Mouse (Mus musculus) thymus, postnatal 10 days (tissue): ENCODE data around the gene Slmap.
"Not testable (repeated sequence)": the region's sequence is repeated elsewhere in the genome, so short reads cannot be mapped to it uniquely, and the experiment has no call there.

Source experiments
- DNase-seq, 2 experiments: peaks; one replicate each; pipeline ENCODE4 v3.0.0; 2021; ENCODE audit warnings: low spot score in 2 of 2

The Slmap gene

GRCm38 (mm10) chr14:26534757-26535479 lies at the start of gene Slmap:
Gene Slmap, minus strand, starts transcription at chr14:26534931.
- peak; percentile 97 to 98 for DNase-seq

- no peak for DNase-seq
These were observed 48.9 kb upstream of the Slmap start for GRCm38 (mm10) chr14:26583645-26584044.

DNA sequence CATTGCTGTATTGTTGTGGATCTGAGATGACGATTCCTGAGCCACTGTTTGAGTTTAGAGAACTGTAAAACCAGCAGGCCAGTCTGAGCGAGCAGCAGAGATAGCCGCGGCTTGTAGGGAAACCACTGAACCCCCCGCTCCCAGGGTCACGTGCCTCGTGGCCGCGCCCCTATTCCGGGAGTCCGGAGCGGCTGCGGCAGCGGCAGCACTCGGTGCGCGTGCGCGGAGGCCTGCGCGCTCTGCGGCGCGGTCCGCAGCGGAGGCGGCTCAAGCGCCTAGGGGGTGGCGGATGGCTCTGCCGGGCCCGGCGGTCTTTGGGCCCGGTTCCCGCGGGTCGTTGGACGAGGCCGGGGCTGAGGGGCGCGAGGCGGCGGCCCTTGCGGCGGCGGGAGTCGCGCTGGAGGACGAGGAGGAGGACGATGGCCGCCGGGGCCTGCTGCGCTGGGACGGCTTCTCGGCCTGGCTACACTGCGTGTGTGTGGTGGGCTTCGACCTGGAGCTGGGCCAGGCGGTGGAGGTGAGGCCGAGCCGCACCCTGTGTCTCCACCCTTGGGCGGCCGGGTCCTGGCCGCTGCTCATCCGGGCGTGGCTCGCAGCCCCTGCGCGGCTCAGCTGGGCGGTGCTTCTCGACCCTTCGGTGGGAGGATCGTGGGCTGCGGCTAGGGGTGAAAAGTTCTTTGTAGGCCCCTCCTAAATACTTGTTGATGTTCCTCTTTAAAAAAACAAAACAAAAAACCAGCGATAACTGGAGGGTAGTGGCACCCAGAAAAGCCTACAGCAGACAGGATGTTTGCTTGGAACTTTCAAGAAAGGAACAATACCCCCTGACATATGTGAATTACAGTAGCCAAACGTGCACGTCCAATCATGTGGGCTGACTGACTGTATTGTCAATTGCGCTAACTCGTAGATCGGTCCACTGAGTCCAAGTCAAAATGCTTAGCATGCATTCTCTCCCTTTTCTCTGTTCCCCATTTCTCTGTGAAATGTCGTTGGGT lies 44.9 kb upstream of the Slmap start:
- peak; percentile 77 to 81 for DNase-seq

GRCm38 (mm10) chr14:26578791-26579191 lies 44.1 kb upstream of the Slmap start:
- no peak for DNase-seq

DNA sequence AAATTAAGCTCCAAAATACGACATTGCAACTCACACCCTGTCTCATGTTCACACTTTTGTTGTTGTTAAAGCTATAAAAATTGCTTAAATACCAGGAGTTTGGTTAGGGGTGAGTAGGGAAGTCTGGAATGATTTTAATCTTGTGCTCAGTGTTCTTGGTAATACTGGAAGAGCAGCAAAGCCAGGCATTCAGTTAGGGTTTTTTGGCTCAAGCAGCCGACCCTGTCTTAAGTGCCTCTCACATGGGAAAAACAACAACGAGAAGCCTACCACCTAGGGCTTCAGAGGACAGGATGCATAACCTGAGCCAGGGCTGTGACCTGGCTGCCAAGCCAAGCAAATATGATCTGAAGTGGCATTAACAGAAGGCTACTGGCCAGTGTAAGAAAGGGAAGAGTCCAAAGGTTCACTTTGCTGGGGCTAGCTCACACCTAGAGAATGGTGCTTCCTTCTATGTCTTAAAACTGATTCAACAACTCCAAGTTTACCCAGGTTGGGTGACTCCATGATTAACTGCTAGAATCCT lies 41.6 kb upstream of the Slmap start:
- no peak for DNase-seq

- not testable (repeated sequence) for DNase-seq
These were observed 38.8 kb upstream of the Slmap start, which contains the start of gene Dennd6a for GRCm38 (mm10) chr14:26573556-26573955. Gene Dennd6a, plus strand, starts transcription at chr14:26573856.

- no peak for DNase-seq
These were observed 37.4 kb upstream of the Slmap start for GRCm38 (mm10) chr14:26571951-26572675.

DNA sequence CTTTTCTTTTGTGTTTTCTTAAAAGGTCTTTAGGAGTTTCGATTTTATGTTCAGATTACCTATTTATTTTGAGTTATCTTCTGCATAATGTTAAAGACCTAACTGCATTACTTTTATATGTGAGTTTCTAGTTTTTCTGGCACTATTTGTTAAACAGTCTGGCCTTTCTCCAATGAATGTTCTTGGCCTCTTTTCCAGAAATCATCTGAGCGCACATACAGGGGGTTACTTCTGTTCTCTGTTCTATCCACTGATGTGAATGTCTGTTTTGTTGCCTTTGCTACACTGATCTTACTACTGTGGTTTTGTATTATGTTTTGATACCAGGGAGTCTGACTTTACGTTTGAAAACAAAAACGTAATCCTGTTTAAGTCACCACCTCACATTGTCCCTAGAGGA lies 35.1 kb upstream of the Slmap start:
- DNase-seq, result no peak

GRCm38 (mm10) chr14:26562247-26562646 lies 27.5 kb upstream of the Slmap start:
- DNase-seq, result no peak

DNA sequence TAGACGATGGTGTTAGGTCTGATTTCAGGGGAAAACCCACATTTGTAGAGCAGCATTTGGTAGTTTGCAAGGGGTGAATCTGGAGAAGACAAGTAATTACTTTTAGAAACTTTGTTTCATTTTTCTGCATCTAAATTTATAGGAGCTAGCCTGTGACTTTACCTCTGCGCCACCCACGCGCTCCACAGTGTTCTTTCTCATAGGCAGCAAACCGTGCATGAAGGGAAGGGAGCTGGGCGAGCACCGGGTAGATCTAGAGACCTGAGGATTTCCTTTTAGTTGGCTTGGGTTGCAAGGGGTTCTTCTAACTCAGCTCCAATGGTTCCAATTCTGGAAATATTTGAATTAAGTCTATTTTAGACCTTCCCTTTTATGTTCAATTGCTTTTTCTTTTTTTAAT lies 23.8 kb upstream of the Slmap start:
- no peak for DNase-seq

DNA sequence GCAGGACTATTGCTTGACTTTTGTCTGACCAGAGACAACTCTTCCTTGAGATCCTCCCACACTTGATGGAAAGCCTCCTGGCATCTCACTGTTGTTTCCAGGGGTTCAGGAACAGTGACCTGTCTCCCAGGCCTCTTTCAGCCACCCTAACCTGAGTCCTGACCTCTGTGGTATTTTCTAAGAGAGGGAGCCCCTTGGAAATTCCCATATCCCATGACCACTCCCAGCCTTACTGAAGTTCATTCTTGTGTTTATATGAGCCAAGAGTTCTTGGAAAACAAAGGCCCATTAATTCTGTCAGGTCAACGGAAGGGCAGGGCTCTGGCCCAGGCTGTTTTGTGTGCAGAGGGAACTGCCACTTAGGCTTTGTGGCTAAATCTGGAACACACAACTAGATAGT lies 22.9 kb upstream of the Slmap start:
- no peak for DNase-seq

DNA sequence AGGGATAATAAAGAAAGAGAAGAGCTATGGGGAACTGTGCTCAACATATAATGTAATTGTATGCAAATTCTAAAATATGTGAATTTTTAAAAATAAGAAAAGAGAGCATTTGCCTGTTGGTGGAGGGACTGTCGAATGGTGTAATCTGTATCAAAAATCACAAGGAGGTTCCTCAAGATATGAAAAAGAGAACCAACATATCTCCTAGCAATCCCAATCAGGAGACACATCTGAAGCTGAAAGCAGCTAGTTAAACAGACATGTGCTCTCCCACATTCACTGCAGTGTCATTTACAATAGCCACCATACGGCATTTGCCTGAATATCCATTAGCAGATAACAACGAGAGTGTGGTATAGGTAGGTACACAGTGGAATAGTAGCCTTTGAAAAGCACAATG lies 18.1 kb upstream of the Slmap start:
- DNase-seq, result no peak

- DNase-seq, result no peak
These were observed 17.7 kb upstream of the Slmap start for GRCm38 (mm10) chr14:26552441-26552840.

DNA sequence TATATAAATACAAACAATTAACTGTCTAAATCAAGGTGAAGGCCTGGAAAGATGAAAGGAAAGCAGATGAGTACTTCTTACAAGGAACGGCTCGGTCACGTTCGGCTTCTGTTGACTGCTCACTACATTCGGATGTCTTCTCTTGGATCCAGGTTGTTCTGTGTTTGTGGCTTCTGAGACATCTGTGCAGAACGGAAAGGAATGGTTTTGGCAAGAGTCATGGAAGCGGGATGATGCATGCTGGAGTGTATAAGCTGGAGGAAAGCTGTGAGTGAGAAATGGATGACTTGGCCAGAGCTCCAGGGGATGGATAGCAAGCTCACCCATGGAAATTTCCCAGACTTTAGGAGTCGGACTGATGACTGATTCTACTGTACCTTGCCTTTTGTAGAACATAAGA lies 16.0 kb upstream of the Slmap start:
- DNase-seq, result no peak

DNA sequence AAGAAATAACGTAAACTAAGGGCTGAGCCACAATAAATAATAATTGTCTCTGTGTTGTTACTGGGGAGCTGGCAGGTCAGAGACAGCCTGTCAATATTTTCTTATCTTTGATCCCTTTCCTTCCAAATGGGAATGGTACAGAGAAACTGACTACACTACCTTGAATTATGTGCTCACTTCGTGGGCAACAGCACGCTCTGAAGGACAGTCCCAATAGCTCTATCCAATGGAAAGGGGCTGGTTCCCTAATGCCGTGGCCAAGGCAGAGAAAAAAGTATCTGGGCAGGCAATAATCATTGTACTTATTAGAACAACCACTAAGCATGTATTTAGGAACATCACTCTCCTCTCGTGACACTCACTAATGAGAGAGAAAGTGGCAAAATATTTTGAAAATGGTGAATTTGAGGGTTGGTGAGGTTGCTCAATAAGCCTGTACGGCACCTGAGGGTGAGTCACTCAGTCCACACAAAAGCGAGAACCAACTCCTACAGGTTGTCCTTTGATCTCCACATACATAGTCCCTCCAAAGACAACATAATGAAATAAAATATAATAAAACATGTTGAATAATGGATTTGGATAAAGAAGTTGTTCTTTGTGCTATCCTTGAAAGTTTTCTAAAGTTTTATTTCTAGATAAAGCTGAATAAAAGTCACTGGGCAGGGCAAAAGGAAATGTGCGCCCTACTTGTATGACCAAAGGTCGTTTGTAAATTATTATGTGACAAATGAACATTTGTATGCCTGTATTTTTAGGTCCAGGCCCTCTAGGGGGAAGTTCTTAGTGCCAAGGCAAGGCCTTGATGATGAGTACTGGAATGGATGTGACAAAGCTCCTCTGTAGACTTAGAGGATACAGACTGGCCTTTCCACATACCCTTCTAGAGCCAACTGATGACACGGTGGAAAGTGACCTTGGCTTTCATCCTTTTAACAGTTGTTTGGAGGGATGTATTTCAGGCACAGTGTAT lies 13.1 kb upstream of the Slmap start:
- DNase-seq, result no peak

DNA sequence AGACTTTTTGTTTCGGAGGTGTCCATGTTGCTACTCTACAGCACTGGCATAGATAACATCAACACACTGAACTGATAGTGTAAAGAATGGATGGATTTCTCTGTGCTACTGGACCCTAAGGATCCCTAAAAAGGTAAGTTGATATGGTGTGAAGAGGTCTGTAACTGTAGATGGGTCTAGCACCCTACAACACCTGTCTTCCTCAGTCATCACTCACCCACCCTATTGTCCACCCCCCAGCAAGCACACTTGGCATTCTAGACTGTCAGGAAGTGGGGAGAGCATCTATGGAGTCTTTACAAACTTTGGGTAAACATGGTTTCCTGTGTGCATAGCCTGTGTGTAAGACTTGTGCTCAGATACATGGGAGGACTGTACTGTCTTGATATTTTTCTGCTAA lies 7.4 kb upstream of the Slmap start:
- DNase-seq, result no peak

DNA sequence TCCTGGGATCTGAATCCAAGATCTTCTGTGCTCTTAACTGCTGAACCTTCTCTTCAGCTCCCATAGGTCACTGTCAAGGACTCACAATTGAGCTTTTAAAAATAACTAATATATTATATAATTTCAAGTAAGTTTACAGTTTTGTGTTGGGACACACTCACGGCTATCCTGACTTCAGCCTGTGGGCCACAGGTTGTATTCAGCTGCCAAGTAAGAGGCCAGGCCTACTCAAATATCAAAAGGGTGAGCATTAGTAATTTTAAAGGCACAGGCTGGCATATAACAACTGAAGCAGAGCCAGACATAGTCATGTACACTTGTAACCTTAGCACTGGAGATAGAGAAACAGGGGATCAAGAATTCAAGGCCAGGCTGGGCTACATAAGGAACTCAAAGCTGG lies 5.8 kb upstream of the Slmap start:
- no peak for DNase-seq

GRCm38 (mm10) chr14:26539241-26539640 lies 4.5 kb upstream of the Slmap start:
- no peak for DNase-seq

DNA sequence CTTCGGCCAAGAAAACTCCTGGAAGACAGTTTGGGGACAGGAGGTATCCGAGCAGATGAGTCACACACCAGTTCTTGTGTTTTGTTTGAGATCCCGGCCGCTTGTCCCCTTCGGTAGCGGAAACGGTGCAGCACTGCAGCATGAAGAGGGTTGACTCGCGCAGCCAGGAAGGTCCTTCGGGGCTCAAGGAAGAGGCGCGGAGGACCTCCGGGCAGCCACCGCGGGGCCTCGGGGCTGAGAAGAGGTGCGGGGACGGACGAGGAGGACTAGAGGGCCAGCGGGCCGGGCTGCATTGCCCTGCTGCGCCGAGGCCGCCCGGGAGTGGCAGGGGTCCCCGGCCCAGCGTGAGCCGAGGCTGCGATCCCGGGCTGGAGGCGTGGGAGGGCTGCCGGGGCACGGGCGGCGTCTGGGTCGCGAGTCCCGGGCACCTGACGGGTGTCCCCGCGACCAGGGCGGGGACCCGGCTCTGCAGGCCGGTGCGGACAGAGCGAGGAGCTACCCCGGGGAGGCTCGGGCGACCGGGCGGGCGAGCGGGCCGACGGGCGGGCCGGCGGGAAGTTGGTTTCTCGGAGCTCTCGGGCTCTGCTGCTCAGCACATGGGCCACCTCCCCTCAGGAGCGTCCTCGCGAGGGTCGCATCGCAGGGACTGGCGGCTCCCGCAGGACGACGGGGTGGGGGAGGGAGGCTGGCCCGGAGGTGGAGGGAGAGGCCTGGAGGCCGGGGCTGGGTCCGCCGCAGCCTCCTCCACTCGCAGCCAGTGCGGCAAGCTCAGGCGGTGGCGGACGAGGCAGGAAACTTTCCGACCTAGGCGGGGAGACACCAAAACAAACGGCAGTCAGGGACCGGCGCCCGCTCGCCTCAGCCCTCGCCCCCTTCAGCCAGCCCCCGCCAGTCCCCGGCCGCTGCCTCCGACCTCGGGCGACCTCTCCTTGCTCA lies 642 bp downstream of the Slmap start:
- DNase-seq, result peak; percentile 43 to 58

DNA sequence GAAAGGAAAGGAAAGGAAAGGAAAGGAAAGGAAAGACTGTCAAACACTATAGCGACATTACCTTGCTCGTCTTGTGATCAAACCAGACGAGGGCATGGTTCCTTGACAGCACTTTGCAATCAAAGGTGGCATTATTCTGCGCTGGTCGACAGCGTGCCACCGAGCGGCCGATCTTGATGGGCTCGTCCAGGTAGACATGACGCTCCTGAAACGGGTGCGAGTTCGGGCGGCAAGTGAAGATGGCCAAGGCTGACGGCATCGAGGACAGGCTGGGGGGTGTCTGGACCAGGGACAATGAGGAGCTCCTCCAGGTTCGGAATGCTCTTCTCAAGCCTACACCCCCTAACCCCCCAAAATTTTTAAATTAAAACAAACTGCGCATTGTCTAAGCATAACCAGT lies 1.5 kb downstream of the Slmap start:
- DNase-seq, result peak; percentile 9
